Mouse (Mus musculus) skeletal muscle tissue, adult 2 months (tissue): Measurements from ENCODE around the gene Hoxd8.

Experiments
- DNase-seq: peaks from one replicate; pipeline ENCODE4 v3.0.0-alpha.2; 2012; ENCODE audit warnings: low read depth, low spot score

Gene Hoxd8

DNA sequence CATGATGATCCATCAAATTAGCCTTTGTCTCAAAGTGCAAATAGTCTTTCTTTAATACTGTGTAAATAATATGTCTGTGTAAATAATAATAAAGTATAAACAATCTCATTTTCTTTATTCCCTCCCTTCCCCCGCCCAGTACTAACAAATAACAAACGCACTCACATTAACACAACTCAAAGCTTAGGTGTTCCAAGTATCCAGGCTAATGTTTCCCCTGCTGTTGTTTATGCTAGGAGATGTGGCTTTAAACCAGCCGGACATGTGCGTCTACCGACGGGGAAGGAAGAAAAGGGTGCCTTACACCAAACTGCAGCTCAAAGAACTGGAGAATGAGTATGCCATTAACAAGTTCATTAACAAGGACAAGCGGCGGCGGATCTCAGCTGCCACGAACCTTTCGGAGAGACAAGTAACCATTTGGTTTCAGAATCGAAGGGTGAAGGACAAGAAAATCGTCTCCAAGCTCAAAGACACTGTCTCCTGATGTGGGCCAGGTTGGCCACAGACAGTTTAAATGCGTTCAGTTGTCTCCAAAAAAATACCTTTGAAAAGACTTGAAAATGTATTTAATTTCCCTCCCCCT, 34.7 kb upstream of the Hoxd8 start:
- no peak for DNase-seq

DNA sequence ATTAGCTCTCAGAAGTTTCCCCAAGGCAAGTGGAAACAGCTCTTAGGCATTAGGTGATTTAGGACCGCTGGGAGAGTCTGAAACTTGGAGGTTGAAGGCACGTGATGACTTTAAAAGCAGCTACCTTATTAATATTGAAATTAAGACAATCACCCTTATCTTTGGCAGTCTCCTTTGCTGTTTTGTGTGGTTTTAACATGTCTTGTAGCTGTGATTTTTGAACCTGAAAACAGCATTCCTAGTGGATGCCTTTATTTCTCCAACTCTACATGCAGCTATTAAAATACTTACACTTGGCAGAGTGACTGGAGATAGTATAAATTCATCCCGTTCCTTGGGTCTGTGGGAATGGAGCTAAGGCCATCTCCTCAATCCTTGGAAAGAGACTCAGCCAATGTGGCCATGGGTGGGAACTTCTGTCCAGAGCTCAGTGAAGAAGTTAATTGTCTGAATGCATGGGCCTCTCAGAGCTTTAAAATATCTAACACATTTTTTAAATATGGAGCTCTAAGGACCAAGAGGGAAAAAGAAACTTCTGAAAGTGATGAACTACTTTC, 33.7 kb upstream of the Hoxd8 start:
- DNase-seq, result no peak

DNA sequence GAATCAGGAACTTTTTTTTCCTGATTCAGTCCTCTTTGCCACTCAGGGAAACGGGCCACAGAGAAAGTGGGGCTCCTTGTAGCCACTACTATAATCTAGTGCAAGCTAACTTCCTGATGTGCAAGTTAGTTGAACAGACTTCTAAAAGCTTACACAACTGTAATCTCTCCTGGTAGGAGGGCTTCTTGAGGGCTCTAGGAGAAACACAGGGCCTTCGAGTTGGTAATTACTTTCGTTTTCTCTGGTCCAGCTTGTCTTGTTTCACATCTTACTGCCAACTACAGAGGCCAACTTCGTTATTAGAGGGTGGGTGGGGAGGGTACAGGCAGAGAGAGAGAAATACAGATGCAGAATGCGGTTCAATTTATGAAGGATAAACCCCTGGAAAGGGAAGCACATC, 32.6 kb upstream of the Hoxd8 start:
- DNase-seq, result no peak

DNA sequence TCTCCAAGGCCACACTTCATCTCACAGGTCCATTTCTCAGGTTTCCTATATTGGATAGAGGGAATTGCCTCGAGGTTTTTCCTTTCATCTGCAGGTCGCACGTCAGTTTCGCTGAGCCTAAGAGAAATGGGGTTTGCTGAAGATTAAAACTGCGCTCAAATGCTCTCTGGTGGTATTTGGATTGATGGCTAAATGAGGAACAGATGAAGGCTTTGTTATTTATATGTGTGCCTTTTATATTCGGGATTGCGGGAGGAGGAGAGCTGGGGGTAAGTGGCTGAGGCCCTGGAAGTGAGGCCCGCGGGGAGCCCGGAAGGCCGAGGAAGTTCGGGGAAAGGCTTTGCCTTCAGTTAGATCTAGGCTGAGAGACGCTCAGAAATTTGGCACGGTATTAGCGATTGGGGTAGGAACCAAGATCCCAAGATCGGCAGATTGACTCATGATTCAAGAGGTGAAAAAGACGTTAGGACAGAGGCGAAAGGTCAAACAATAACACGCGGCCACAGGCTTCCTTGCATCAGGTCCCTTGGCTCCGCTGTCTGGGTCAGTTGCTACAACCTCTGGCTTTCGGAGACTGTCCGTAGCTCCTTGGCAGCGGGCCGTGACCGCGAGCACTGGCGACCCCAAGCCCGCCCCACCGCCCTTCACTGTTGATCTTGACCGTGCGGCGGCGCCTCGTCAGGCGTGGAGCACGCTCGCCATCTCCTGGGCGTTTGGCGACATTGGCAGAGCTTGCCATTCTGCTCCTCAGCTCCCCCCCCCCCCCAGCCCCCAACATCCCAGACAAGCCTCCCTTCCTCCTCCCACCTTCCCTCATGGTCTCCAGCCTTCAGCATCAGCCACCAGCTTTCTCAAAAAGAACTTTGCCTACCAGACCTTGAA, 31.7 kb upstream of the Hoxd8 start:
- DNase-seq, result peak; percentile 30

DNA sequence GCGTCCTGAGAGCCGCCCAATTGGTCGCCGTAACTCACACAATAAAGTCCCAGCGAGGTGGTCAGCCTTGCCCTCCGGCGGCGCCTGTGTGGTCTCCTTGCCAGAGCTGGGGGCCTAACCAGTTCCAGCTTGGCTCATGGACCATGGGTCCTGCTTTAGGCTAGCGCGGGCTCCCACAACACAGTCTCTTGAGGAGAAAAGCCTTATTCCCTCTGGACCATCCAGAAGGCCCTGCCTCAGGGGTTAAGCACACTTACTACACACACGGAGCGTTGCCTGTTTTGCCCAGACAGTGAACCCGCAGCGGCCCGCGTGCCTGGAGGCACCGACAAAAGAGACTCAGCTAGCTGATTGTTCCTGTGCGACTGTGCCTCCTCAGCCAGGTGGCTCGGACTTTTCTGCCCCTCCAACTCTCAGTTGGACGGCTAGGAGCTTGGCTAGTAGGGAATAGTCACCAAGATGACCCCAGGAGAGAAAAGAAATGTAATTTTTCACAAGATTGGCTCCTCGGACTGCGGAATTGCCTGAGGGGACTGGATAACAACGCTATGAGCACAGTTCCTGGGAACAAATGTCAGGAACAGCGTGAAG, 30.5 kb upstream of the Hoxd8 start:
- DNase-seq, result no peak

DNA sequence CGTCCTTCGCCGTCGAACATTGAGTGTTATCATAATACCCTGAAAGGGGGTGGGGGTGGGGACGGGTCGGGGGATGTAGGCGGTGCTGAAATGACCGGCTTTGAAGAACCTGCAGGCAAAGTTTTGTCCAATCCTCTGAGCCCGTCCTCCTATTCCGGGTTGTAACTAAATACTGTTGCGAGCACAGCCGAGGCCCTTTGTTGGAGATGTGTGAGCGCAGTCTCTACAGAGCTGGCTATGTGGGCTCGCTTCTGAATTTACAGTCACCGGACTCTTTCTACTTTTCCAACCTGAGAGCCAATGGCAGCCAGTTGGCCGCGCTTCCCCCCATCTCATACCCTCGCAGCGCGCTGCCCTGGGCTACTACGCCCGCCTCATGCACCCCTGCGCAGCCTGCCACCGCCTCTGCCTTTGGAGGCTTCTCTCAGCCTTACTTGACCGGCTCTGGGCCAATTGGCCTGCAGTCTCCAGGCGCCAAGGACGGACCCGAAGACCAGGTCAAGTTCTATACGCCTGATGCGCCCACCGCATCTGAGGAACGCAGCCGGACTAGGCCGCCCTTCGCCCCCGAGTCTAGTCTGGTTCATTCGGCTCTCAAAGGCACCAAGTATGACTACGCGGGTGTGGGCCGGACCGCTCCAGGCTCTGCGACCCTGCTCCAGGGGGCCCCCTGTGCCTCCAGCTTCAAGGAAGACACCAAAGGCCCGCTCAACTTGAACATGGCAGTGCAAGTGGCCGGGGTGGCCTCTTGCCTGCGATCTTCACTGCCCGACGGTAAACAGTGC, 29.3 kb upstream of the Hoxd8 start, which contains the start of gene Hoxd12:
Gene Hoxd12, plus strand, starts transcription at position 133 of the 785 bp plus-strand sequence.
- DNase-seq, result no peak

DNA sequence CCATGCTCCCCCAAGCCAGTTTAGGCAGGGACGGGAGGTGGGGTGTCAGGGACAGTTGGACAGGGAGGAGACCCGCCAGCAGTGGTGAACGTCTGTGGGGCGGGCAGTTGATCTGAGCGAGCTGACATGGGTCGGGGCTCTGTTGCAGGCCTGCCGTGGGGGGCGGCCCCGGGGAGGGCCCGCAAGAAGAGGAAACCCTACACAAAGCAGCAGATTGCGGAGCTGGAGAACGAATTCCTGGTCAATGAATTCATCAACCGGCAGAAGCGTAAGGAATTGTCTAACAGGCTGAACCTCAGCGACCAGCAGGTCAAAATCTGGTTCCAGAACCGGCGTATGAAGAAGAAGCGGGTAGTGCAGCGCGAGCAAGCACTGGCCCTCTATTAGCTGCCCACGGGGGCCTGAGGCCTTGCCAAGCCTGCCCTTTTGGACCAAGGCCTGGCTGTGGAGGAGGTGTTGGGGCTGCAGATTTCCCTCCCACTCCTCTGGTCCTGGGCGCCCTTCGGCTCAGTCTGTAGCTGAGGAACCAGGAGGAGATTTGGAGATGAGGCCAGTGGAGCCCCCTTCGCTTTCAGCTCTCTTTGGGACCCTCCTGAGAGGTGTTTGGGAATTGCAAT, 28.6 kb upstream of the Hoxd8 start:
- no peak for DNase-seq

DNA sequence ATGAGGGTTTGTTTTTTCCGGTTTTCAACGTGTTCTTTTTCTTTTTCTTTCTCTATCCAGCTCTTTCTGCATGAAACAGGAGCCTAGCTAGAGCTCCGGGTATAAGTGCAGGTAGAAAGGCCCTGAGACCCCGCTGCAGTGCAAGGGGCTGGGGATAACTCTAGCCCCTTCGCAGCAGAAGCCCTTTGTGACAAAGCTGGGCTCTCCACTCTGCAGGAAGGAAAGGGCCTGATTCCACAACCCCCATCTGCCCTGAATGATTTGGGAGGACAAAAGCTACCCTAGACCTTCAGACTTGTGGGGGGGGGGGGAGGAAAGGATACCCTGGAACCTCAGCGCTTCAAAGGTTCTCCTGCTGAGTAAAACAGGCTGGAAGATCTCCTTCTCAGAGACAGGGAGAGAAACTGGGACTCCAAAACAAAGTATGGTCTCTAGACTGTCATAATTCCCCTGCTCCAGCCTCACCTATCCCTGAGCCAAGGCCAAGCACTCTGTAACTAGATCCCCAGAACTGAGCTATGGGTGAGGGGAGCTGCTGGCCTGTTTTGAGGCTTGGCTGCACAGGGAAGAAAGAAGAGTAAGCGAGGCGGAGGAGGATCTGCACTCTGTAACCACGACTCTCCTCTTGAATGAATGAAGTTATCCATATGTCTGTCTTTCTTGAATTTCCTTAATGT, 27.9 kb upstream of the Hoxd8 start:
- no peak for DNase-seq

DNA sequence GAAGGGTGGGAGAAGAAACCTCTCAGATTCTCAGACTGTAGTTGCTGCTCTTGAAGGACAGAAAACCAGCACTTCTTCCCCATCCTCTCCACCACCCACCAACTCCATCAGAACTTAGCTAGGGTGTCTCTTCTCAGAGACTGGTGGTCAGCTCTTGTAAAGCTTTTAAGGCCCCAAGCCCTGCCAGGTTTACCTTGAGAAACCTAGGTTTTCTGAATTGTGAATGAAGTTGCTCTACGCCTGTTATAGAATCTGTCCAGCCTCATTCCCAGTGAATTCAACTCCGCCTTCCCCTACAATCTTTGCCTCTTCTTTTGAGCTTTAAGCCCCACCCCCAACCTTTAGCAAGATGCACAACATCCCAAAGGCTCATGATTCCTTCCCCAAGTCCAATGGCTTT, 27.3 kb upstream of the Hoxd8 start:
- DNase-seq, result no peak

DNA sequence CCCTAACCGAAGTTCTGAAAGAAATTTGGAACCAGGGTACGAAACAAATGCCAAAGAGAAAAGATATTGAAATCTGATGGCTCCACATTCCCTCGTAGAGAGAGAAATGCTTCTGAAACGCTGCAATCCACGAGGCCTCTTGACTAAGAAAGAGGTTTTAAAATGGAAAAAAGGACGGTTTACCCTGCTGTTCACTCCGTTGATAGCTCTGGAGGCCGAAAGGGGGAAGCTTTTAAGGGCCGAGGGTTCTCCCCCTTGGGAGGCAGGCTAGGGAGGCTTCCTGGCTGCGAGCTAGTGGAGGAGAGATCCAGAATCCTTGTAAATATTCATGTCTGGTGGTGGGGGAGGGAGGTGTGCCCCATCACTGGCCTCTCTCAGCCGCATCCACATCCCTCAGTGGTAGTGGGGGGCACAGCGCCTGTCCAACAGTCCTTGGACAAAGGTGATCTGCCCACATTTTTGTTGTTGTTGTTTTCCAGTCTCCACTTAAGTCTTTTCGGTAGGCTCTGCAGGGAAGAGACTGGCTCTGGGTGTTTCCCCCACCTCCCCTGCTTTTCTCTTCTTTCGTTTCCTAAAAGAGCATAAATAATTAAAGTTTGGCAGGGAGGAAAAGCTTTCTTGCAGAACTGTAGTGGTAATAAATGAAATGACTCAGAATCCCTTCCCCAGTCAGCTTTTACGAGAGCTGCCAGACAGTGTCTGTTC, 25.4 kb upstream of the Hoxd8 start, which contains the start of gene Hoxd11:
Gene Hoxd11, plus strand, starts transcription at position 667 of the 705 bp plus-strand sequence.
- DNase-seq, result no peak

DNA sequence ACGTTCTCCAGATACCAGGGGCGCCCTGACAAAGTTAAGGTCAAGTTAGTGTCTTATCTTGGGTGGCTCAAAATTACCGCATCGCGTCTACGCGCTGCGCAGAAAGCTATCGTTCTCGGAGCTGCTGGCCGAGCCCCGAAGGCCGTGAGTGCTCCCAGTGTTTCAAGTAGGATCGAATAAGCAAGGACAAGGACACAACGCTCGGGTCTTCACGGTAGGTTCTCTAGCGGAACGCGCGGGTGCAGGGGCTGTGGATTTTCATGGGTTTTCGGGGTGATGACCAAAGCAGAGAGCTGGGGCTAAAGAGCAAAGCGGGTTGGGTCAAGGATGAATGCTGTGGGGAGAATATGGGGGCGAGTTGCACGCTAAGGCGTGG, 24.8 kb upstream of the Hoxd8 start:
- DNase-seq, result no peak

DNA sequence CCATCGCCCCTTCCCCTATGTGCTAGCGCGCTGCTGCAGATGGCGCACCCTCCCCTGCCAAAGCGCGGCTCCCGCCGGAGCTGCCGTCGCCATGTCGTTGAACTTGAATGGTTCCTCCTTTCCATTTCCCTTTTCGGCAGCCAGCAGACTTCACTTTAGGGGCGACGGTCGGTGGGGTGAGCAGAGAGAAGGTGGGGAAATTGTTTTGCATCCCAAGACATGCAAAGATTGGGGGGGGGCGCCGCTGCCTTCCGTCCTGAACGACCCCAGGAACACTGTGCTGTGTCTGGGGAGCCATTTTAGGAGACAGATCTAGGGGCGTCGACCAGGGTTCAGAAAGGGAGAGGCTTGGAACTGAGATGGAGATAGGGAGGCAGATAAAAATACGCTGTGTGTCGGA, 24.4 kb upstream of the Hoxd8 start:
- DNase-seq, result no peak

DNA sequence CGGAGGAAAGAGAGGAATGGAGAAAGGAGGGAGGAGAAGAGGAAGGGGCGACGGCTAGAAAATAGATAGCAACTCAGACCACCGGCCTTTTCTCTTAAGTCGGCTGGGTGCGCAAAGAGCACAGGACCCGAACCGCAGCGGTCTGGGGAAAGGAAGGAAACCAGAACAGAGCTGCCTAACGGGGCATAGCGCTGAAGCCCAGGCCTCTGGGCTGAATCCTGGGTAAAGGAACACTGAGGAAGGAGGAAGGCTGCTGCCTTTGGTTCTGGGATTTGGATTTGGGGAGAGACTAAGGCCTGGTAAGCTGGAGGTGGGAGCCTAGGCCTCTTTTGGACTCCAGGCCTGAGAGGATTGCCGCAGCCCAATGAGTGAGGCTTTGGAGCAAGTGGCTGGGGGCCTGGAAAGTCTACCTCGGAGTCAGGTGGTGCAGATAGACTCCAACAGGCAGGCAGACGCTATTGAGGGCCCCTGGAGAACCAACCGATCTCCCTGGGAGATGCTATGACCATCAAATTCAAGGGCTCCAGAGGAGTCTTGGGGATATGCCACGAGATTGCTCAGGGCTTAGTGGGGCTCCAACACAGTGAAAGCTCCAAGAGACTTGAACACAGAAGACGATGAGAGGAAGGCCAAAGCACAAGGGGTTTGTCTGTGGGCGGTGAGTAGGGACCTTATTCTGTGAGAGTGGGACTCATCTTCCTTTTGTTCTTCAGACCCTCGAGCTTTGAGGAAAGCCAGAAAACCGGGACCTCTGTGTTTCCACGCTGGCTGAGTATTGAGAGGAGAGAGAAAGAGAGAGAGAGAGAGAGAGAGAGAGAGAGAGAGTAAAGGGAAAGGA, 23.6 kb upstream of the Hoxd8 start:
- DNase-seq, result no peak

DNA sequence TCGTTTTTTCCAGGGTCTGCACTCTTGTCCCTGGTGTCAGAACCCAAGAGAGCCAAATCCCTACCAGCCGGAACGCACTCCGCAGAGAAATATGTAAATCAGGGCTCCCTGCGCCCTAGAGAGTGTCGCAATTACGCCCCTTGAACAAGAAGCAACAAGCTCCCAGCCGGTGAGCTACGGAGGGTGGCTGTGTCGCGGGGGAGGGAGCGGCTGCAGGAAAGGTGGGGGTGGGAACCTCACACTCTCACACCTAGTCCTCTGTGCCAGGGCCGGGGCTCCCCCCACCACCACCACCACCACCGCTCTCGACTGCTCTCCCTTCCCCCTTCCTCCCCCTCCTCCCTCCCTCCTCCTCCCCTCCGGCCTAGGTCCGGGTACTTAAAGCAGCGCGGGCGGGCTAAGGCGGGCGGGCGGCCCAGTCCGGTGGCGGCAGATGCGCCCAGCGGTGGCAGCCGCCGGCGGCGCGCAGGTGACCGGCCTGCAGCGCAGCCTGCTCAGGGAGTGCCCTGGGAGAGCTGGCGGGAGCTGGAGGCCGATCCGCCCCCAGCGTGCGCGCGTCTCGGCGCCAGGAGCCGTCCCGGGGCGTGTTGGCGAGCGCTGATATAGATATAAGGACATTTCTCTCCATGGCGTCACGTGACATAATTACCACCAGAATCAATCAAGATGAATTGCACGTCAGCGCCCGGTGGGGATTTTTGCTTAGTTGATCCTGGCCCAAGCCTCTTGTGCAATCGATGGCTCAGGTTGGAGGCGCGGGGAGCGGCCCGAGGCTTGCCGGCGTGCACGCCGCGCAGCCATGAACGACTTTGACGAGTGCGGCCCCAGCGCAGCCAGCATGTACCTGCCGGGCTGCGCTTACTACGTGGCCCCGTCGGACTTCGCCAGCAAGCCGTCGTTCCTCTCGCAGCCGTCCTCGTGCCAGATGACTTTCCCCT, 22.6 kb upstream of the Hoxd8 start:
- DNase-seq, result no peak

DNA sequence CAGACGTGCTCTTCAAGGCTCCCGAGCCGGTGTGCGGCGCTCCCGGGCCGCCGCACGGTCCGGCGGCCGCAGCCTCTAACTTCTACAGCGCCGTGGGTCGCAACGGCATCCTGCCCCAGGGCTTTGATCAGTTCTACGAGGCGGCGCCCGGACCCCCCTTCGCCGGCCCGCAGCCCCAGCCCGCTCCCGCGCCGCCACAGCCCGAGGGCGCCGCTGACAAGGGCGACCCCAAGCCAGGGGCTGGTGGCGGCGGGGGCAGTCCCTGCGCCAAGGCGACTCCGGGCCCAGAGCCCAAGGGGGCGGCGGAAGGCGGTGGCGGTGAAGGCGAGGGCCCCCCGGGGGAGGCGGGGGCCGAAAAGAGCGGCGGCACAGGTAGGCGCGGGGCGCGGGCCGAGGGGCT, 21.6 kb upstream of the Hoxd8 start:
- DNase-seq, result no peak

DNA sequence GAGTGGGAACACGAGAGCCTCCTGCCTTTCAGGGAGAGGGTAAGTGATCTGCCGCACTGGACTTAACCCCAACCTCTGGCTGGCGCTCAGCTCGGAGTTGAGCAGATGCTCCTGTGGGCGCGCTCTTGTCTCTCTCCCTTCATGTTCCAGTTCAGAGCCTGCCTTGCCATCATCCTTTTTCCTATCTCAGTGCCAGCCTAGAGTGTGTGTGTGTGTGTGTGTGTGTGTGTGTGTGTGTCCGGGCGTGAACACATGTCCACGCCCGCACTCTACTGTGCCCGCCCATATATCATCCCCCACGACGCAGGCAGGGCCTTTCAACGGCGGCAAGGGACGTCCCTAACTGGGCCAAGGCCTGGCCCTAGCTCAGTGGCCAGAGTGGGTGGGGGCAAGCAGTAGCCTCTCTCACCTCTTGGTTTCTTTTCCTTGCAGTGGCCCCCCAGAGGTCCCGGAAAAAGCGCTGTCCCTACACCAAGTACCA, 20.9 kb upstream of the Hoxd8 start:
- no peak for DNase-seq

DNA sequence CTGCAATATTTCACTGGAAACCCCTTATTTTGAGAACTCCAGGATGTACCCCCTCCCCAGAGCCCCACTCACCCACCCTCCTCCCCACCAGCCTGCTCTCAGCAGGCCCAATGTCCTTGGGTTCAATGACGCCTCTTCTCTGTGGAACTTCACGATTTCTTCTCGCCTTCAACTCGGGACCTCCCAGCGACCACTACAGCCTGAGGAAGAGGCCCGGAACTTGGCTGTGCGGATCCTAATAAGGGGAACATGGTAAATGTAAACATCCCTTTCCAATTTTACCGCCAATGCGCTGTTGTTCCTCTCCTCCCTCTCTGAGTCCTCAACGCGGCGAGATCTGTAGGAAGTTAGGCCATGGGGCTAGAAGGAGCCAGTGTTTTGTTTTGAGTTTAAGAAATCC, 20.3 kb upstream of the Hoxd8 start:
- no peak for DNase-seq

DNA sequence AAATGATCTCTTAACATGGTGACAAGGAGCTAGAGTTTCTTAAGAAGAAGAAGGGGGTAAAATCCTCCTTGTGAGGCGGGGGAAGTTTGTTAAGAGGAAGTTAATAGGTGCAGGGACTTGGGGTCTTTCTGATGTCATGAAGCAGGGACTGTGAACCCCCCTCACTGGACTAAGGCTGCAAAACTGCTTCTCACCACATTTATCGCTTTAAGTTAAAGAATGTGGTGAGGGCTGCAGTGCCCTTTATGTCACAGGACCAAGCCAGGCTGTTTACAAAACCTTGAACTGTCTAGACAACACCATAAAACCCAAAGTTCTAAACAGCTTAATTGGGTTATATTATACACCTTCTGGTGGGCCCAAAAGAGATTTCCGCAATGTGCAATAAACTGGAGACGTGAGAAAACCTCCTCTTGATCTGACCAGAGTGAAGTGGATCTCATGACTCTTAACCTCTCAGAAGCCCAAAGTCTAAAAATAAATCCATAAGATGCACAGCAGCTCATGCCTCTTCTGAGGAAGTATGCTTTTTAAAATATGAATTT, 19.3 kb upstream of the Hoxd8 start:
- DNase-seq, result no peak
